Mouse (Mus musculus) layer of hippocampus, adult 11-12 months (tissue): ENCODE results near the gene Thrb.

Source experiments
- DNase-seq: peaks from one replicate; pipeline ENCODE4 v3.0.0; 2022; ENCODE audit warnings: low spot score

The Thrb gene

GRCm38 (mm10) chr14:18031941-18032340 lies 371.9 kb downstream of the Thrb start:
- no peak for DNase-seq

GRCm38 (mm10) chr14:18036573-18036972 lies 376.5 kb downstream of the Thrb start:
- DNase-seq, result no peak

- peak; percentile 58 for DNase-seq
Observed at GRCm38 (mm10) chr14:18062082-18062772, 402.2 kb downstream of the Thrb start.
